8 mouse cellular contexts compared by ENCODE assay signal in genomic region chr1:37250643-37251310, GRCm38 (mm10). TPM values are rescaled to one million over a fixed set of nuclear protein-coding genes. Genes with fewer than 3 reads are reported as not detected.
DNase-seq lines count a peak whose midpoint lies in the region; ATAC-seq and TF ChIP-seq lines count a peak whose summit lies in the region.

No protein-coding gene starts in this region.

- H3K27ac ChIP-seq in liver, embryonic 12.5 days: no peak overlapping the region
- H3K27ac ChIP-seq in liver, postnatal 0 days (ENCODE audit: low read depth): no peak overlapping the region

- peak; percentile 90 for TF ChIP-seq CTCF in liver, postnatal 0 days (IDR thresholded peaks at IDR 0.05; ENCODE audit: low read depth)

- no peak overlapping the region for H3K4me2 ChIP-seq in liver, embryonic 12.5 days
- H3K4me2 ChIP-seq in liver, postnatal 0 days (ENCODE audit: low read depth, low read length): no peak overlapping the region

- no peak for TF ChIP-seq EP300 in liver, postnatal 0 days (IDR thresholded peaks at IDR 0.05; ENCODE audit: low read depth)

- H3K9me3 ChIP-seq in liver, embryonic 12.5 days (replicated peaks): no peaks in the 10 kb centered on the region
- no peaks in the 10 kb centered on the region for H3K9me3 ChIP-seq in liver, postnatal 0 days (ENCODE audit: low read length)

- H3K36me3 ChIP-seq in liver, embryonic 12.5 days: no peaks in the 10 kb centered on the region
- H3K36me3 ChIP-seq in liver, postnatal 0 days (replicated peaks; ENCODE audit: insufficient read depth, low read length): no peaks in the 10 kb centered on the region

- H3K27me3 ChIP-seq in liver, embryonic 12.5 days (replicated peaks): no peaks in the 10 kb centered on the region
- H3K27me3 ChIP-seq in liver, postnatal 0 days (ENCODE audit: insufficient read depth, low read length): no peaks in the 10 kb centered on the region

- no peak overlapping the region for H3K4me3 ChIP-seq in liver, embryonic 12.5 days
- H3K4me3 ChIP-seq in liver, postnatal 0 days (ENCODE audit: low read depth, low read length): no peak overlapping the region

- WGBS in liver, embryonic 12.5 days (ENCODE audit: insufficient replicate concordance): 35% methylated on average over 5 of the region's 5 CpGs
- 36% methylated on average over 5 of the region's 5 CpGs for WGBS in liver, postnatal 0 days (ENCODE audit: insufficient replicate concordance)

- no peaks in the 10 kb centered on the region for H3K4me1 ChIP-seq in liver, embryonic 12.5 days
- no peaks in the 10 kb centered on the region for H3K4me1 ChIP-seq in liver, postnatal 0 days (ENCODE audit: insufficient read depth)

- DNase-seq in liver: peak; percentile 73
- peak; percentile 94 to 97 for DNase-seq in cerebellum, postnatal 10 days
- DNase-seq in frontal cortex, postnatal 36 days (ENCODE audit: low spot score in 2 of 2): peak; percentile 84 to 89
- peak; percentile 83 for DNase-seq in kidney, postnatal 14 days
- peak; percentile 84 for DNase-seq in liver, postnatal 0 days
- DNase-seq in ovary, adult 18-20 months (ENCODE audit: low spot score): peak; percentile 20
- peak; percentile 61 for DNase-seq in testis, postnatal 14 days (ENCODE audit: low spot score)

- H3K9ac ChIP-seq in liver, embryonic 12.5 days: no peak overlapping the region
- no peak overlapping the region for H3K9ac ChIP-seq in liver, postnatal 0 days (replicated peaks)

- no peak for ATAC-seq in liver, embryonic 12.5 days
- no peak for ATAC-seq in liver, postnatal 0 days

RNA-seq across cellular contexts. Expression of gene Cnga3, which starts 36.5 kb away (rescaled TPM):
- polyA plus RNA-seq in liver, embryonic 12.5 days (2016; fragmentation: Nextera tagmentation; extraction: Ambion mirVana): not detected in 2 replicates
- not detected in 2 replicates for polyA plus RNA-seq in liver, postnatal 0 days (2015; fragmentation: Nextera tagmentation; extraction: Ambion mirVana)

RNA-seq across cellular contexts. Expression of gene Inpp4a, which starts 48.9 kb away (rescaled TPM):
- polyA plus RNA-seq in liver, embryonic 12.5 days (2016; fragmentation: Nextera tagmentation; extraction: Ambion mirVana): 4.0 and 4.1 TPM in 2 replicates
- polyA plus RNA-seq in liver, postnatal 0 days (2015; fragmentation: Nextera tagmentation; extraction: Ambion mirVana): 5.0 and 6.7 TPM in 2 replicates

Comparison
In these comparisons a context has a peak if more than half of its experiments do, and no peak if none do; other contexts are left out.
1. DNase-seq: peak in every context shown above with its lines; median percentile 96 in cerebellum, postnatal 10 days; 86 in frontal cortex, postnatal 36 days; 84 in liver, postnatal 0 days; 83 in kidney, postnatal 14 days; 73 in liver; 61 in testis, postnatal 14 days; 20 in ovary, adult 18-20 months.